Mouse (Mus musculus) cerebellum, postnatal 14 days (tissue): ENCODE data around the gene Spag8.
A peak's percentile ranks its signal among the peaks of the same experiment; 100 is the strongest.

Source experiments
- DNase-seq, 2 experiments: peaks; one replicate each; pipeline ENCODE4 v3.0.0; 2021; ENCODE audit warnings: mixed read lengths in 2 of 2

The Spag8 gene

GRCm38 (mm10) chr4:43649783-43650182 lies 3.6 kb downstream of the Spag8 start:
- no peak for DNase-seq

DNA sequence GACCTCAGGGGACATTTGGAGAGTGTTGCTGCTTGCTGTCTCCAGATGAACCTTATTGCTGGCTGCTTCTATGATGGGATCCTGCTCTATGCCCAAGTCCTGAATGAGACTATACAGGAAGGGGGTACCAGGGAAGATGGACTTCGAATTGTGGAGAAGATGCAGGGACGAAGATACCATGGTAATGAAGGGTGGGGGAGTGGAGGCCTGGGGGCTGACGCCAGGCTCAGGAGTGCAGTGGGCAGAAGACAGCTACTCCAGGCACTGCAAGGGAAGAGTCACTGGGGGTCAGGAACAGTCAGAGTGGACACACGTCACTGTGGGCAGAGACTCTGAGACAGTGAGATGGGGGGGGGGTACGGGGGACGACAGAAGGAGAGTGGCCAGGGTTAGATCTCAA lies 12.9 kb downstream of the Spag8 start:
- no peak for DNase-seq

GRCm38 (mm10) chr4:43640076-43640475 lies 13.3 kb downstream of the Spag8 start:
- DNase-seq, result no peak

DNA sequence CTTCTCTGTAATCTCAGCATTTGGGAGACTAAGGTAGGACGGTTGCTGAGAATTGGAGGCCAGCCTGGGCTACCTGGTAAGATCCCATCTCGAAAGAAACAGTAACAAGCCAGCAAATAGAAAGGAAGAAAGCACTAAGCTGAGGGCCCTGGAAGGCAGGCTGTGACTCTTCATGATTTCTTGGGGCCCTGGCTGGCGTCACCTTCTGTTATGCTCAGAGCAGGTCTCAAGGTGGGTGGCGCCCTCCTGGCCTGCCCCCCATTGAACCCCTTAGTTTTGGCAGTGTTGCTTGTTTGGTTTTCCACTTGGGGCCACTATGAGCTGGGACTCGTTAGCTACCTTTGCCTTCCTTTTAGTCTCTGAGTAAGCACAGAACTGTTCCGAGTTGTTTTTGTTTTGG lies 16.6 kb downstream of the Spag8 start:
- no peak for DNase-seq

DNA sequence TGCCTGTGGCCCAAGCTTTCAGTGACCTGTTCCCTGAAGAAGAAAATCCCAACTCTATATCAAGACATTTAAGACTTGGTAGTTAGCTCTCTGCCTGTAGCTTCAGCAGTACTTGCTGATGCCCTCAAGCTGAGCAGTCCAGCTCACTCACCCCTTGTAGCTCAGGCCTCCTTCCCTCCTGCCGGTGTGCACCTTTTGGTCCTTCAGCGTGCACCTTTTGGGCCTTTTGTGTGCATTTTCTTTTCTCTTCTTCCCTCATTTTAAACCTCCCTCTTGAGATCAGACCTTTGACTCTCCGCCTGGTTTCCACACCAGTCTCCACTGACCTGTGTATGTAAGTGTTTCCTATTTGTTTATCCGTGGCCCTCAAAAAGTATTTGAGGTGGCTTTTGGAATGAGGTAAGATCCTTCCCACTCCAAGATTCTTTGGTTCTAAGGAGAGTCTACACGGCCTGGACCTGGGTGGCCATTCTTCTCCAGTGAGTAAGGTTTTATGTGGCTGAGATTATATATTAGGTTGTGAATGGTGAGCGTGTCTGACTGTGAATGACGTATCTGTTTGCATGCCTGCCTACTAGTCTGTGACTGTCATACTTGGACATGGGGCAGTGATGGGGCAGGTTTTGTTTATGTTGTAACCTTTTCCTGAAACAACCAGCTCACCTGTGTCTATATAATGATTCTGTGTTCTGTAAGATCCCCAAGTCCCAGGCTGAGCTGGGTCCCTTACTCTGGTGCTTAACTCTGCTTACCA lies 18.6 kb downstream of the Spag8 start:
- no peak for DNase-seq

DNA sequence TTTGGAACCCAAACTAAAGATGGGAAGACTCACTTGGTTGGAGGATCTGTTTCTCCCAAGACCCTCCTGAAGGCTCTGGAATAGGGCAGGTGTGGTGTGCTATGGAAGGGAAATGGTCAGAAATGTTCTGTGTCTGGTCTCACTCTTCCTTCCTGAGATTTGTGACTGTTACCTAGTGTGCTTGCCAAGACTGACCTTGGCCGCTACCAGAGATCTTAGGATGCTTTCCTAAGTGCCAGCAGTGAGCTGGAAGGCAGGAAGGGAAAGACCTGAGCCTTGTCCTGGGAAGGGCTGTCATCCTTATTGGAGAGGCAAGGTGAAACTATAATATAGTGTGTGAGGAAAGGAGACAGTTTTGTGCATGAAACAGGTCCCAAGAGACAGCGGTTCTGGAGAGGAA lies 19.7 kb downstream of the Spag8 start:
- no peak for DNase-seq

GRCm38 (mm10) chr4:43633296-43633695 lies 20.1 kb downstream of the Spag8 start:
- DNase-seq, result peak in 1 of 2 experiments; percentile 10

DNA sequence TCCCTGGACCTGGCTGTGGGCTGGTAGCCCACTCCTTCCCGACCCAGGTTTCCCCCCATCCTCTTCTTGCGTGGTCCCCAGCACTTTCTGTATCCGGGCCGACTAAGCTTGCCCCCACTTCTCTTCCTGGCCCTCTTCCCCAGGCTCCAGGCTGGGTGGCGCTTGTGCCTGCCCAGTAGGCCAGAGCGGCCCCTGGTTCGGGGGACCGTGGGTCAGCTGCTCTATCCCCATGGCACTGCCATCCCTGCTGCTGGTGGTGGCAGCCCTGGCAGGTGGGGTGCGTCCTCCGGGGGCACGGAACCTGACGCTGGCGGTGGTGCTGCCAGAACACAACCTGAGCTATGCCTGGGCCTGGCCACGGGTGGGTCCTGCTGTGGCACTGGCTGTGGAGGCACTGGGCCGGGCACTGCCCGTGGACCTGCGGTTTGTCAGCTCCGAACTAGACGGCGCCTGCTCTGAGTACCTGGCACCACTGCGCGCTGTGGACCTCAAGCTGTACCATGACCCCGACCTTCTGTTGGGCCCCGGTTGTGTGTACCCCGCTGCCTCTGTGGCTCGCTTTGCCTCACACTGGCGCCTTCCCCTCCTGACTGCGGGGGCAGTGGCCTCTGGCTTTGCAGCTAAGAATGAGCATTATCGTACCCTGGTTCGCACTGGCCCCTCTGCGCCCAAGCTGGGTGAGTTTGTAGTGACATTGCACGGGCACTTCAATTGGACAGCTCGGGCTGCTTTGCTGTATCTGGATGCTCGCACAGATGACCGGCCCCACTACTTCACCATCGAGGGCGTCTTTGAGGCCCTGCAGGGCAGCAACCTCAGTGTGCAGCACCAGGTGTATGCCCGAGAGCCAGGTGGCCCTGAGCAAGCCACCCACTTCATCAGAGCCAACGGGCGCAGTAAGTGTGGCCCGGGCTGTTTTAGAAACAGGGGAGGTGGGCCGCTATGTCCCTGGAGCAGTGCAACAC lies 21.2 kb downstream of the Spag8 start:
- DNase-seq, result peak; percentile 55 to 59

DNA sequence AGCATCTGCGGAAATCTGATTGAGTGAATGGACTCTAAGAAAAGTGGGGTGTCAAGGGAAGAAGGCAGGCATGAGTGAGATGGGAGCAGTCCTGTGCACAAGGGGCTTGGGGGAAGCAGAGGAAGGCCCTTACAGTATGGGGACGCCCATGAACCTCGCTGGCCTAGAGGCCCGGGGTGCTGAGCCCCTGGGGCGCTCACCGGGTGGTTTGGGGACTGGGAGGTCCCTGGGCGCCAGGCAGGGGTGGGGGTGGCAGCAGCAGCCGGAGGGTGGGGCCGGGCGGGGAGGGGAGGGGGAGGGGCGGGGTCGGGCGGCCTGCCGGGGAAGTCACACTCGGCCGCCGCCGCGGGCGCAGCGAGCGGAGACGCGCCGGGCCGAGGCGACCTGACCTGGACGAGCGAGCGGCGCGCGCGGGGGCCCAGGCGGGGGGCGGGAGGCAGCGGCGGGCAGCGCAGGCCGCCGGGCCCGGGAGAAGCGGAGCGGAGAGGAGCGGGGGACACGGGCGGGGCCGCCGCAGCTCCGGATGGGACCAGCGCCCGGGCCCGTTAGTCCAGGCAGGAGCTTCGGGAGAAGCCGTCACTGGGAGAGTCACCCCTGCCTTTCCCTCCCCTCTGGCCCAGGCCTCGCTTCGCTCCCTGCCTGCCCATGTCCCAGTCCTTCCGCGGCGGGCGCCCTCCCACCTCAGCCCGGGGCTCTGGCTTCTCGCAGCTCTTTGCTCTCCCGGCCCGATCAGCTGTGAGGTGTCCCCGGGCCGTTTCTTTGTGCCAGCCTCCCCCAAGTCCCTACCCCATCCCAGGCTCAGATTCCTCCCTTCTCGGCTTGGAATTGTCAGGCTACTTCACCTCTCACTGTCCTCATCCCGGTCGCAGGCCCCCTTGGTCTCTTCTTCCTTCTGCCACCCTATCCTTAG lies 22.1 kb downstream of the Spag8 start, which contains the start of gene Npr2:
TSS of gene Npr2 (plus strand) at position 890 of the 910 bp plus-strand sequence.
- DNase-seq, result peak; percentile 71 to 73

DNA sequence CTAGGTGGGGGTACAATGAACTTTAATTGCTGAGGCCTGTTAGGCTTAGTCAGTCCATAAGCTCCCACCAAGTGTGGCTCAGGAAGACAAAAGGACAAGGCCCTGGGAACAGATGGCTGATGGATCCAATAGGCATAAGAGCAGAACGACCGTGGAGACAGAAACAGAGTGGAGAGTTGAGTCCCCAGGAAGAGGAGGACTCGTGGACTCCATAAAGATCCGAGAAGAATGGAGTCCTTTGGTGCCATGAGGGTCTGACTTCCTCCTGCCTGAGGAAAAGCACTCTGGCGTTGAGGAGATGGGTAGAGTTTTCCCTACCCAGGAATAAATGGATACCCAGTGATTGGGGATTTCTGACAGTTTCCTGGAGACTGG lies 22.7 kb downstream of the Spag8 start:
- DNase-seq, result peak in 1 of 2 experiments; percentile 37

DNA sequence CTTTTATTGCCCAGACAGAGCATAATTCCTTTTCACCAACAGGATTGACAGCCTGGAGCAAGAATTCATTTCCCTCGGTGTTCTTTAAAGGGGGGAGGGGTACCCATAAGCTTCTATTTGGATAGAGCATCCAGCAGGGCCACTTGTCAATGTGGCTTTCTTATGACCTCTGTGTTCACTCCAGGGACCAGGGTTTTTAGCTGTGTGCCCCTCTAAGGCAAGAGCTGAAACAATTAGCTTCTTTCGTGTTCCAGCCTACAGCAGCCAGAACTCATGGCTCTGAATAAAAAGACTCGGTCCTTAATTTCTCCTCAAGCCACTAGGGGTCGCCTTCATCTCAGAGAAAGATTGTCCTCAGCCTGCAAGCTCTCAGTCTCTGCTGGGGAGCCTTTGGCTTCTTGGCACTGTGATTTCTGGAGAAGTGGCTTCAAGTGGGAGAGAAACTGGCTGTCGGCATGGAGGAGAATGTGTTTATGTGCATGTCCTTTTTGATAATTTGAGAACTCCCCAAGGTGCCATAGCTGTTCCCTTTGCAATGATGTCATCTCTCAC lies 23.3 kb downstream of the Spag8 start:
- peak; percentile 91 to 94 for DNase-seq

DNA sequence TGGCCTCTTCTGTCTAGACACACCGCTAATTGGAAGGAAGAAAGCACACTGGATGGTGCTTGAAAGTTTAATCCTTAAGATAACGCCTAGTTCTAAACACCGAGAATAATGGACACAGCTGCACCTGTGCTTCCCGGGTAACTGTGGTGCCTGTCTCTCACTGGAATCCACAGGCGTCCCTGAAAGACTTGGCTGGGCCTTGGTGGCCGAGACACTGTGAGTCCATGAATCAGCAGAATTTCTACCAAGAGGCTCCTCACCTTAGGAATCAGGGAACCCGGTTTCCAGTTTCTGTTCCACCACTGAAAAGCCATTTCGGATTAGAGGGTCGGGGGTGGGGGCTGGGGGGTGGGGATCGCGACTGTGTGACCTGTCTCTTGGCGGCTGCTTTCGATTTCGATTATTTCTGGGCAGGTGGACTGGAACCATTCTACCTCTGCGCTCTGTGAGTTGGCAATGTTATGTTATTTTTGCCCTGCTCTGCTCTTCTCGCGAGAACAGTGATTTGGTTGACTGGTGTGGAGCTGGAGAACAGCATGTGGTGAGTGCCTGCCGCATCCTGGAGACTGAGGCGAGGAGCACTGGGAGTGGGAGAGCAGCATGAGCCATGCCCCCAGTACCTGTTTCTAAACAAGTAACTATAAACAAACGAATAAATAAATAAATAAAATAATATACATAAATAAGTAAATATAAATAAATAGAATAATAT lies 24.1 kb downstream of the Spag8 start:
- peak; percentile 66 to 68 for DNase-seq

DNA sequence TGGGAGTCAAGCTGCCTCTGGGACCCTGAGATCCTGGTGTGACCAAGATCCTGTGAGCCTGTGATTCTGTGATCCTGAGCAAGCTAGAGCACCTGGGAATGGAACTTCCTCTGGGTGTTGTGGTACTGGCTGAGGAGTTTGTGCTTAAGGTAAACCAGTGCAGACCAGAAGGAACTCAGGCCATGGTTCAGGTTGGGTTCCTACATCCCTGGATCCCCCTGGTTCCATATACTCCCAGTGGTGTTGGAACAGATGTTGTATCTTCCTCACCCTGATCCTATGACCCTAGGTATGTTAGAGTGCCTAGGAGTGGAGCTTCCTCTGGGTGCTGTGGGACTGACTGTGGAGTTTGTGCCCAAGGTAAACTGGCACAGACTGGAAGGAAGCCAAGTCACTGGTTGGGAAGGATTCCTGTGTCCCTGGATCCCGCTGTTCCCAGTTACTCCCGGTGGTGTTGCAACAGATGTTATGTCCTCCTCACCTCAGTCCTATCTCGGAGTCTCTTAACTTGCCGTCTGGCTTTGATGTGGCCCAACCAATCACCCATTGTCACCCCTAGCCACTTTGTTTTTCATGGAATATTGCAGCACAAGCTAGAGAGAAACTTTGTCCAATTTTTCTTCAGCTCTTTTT lies 33.1 kb downstream of the Spag8 start:
- no peak for DNase-seq

DNA sequence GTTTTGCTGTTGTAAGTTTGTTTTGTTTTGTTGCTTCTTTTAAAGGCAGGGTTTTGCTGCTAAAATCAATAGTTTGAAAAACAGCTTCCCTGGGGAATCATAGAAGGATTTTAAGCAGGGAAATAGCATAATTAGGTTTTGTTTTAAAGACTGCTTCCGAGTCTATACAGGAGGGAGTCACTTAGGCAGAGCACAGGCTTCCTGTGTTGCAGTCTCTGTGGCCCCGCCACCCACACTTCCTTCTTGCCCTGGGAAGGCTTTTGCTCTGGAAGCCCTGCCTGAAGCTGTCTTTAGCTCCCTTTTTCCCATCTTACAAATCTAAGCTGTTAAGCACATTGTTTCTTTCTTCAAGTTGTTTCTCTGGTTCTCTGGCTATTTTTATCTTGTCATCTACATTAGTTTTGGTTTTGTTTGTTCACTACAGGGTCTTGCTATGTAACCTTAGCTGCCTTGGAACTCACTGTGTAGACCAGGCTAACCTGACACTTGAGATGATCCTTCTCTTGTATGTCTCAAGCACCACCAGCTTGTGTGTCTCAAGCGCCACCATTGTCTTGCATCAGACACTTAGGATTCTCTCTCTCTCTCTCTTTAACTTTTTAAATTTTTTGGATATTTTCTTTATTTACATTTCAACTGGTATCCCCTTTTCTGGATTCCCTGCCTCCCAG lies 40.2 kb downstream of the Spag8 start:
- no peak for DNase-seq

DNA sequence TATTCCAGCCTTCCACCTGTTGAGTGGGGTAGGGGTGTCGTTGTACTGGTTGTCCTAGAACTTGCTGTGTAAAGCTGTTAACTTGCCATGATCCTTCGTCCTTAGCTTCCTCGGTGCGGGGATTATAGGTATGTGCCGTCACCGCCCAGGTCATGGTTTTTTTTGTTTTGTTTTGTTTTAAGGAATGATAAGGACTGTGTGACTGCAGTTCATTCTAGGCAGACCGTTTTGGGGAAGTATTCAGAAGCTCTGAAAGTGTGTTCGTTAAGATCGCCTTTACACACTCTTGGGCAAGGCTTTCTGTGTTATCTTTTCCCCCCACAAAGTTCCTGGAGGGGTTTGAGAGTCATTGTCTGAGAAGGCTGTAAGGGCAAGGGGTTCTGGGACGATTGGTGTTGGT lies 40.9 kb downstream of the Spag8 start:
- DNase-seq, result no peak

DNA sequence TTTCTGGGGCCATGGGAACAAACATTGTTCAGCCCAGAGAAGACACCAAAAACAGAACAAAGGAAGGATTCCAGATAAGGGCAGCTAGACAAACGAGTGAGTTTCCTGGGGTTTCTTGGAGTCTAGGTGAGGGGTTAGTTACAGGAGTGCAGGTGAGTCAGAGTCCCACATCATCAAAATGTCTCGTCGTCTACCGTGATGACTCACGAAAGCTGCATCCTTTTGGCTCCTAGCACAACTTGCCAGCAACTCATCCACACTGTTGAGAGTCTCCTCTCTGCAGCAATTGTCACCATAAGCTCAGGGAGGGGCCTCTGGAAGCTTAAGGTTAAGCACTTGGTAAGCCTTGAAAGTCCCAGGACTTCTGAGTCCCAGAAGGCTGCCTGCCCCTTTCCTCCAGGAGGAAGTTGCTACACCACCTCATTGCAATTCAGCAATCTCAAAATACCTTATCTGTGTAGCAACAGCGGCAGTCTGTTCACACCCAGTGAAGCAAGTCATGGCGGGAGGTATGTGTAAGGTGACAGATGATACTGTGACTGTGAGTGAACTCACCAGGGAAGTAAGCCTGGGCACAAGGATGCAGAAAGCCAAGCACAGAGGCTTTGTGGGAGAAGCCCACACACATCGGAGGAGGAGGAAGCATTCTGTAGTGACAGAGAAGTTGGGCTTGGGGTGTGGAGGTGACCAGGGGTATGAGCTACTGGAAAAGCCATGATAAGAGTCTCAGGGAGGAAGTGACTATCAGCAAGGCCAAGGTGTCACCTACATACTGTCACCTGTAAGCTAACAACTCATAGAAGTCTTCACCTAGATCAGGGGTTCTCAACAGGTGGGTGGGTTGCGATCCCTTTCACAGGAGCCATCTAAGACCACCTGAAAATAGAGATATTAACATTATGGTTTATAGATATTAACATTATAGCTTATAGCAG lies 48.4 kb downstream of the Spag8 start:
- DNase-seq, result no peak

- no peak for DNase-seq
These were observed 49.3 kb downstream of the Spag8 start for GRCm38 (mm10) chr4:43604099-43604498.
